Mouse (Mus musculus) midbrain, postnatal 0 days (tissue): ENCODE results near the gene Tmem151a. TPM values are rescaled to one million over a fixed set of nuclear protein-coding genes. Genes with fewer than 3 reads are reported as not detected.

ENCODE experiments used
- ATAC-seq: fragments of 200-750 bp; cut with Nextera tagmentation; 2 replicates; pipeline ENCODE4 v1.8.0; 2017; ENCODE audit warnings: moderate number of reproducible peaks, mild to moderate bottlenecking, moderate TSS enrichment, moderate library complexity; ENCODE audit not compliant: low FRiP score
- DNase-seq: peaks from one replicate; pipeline ENCODE4 v3.0.0-alpha.2; 2015; ENCODE audit warnings: low spot score
- H3K27ac ChIP-seq: fragments of 300-500 bp; sonication (generic); 2 replicates; pipeline ENCODE4 v1.5.1; 2014; ENCODE audit warnings: low read depth, mild to moderate bottlenecking, low read length, mixed read lengths
- H3K27me3 ChIP-seq: fragments of 300-500 bp; sonication (generic); 2 replicates; pipeline ENCODE4 v1.6.1; 2014; ENCODE audit warnings: low read length, control low read depth, mixed read lengths; ENCODE audit not compliant: insufficient read depth
- H3K36me3 ChIP-seq: fragments of 300-500 bp; sonication (generic); 2 replicates; pipeline ENCODE4 v1.6.1; 2014; ENCODE audit warnings: low read length, control low read depth, mixed read lengths; ENCODE audit not compliant: insufficient read depth
- H3K4me1 ChIP-seq: fragments of 300-500 bp; sonication (generic); 2 replicates; pipeline ENCODE4 v1.6.1; 2014; ENCODE audit warnings: mild to moderate bottlenecking, control low read depth, antibody characterized with exemption, low read length, mixed read lengths; ENCODE audit not compliant: insufficient read depth
- H3K4me2 ChIP-seq: fragments of 300-500 bp; sonication (generic); 2 replicates; pipeline ENCODE4 v1.6.1; 2014; ENCODE audit warnings: low read depth, mild to moderate bottlenecking, low read length, mixed read lengths; ENCODE audit not compliant: poor library complexity, severe bottlenecking
- H3K4me3 ChIP-seq: fragments of 300-500 bp; sonication (generic); 2 replicates; pipeline ENCODE4 v1.5.1; 2014; ENCODE audit warnings: low read depth, mild to moderate bottlenecking, low read length, moderate library complexity
- H3K9ac ChIP-seq: fragments of 300-500 bp; sonication (generic); replicated peaks from 2 replicates; pipeline ENCODE4 v1.6.1; 2014; ENCODE audit warnings: mild to moderate bottlenecking, low read length, moderate library complexity, mixed read lengths; ENCODE audit not compliant: poor library complexity, severe bottlenecking
- H3K9me3 ChIP-seq: fragments of 300-500 bp; sonication (generic); 2 replicates; pipeline ENCODE4 v1.6.1; 2016; ENCODE audit warnings: low read length, control low read depth
- CTCF ChIP-seq: IDR thresholded peaks from 2 replicates; pipeline ENCODE4 v1.5.1; 2016; ENCODE audit warnings: antibody characterized with exemption, mild to moderate bottlenecking
- WGBS: fragments of 180-500 bp; shearing (Covaris S2); extraction: QIAGEN DNeasy Blood & Tissue Kit; methylation state at CpG from one replicate; pipeline ENCODE4 v1.1.7; 2014; 5-methylcytosine and 5-hydroxymethylcytosine counted together
- polyA plus RNA-seq: library from polyadenylated mRNA; unstranded; fragments of >200 nt; fragmentation: Nextera tagmentation; extraction: Ambion mirVana; gene quantifications from 2 replicates; pipeline ENCODE4 v1.2.1, GENCODE M21; 2015
- total RNA-seq: library from RNA; depleted of rRNA; stranded (reverse); fragments of >200 nt; gene quantifications from 2 replicates; pipeline ENCODE4 v1.2.3, GENCODE M21; 2014; rRNA removed

The Tmem151a gene
- total and polyA plus RNA-seq, 2 experiments from 2014 or later = 64.0 to 64.2 TPM

DNA sequence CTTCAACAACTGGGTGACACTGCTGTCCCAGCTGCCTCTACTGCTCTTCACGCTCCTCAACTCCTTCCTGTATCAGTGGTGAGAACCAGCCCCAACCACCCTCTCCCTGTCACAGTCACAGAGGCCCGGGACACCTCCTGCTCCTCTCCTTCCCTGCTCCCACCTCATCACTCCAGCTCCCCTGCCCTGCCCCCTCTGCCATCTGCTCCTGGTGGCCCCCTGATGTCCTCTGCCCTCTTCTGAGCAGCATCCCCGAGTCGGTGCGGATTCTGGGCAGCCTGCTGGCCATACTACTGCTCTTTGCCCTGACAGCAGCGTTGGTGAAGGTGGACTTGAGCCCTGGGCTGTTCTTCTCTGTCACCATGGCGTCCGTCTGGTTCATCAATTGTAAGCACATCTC, 59.2 kb downstream of the Tmem151a start:
- WGBS = 90% methylated on average over 8 of the region's 8 CpGs
- DNase-seq (no peak), ATAC-seq (no peak)
- no peak for TF ChIP-seq CTCF
- Histone ChIP-seq H3K9ac (no peak overlapping the region), H3K9me3 (no peaks in the 10 kb centered on the region), H3K27ac (no peak overlapping the region), H3K4me1 (no peaks in the 10 kb centered on the region), H3K36me3 (peaks cover 30% of the 10 kb centered on the region), H3K4me3 (no peak overlapping the region), H3K4me2 (no peak overlapping the region), H3K27me3 (no peaks in the 10 kb centered on the region)

- no peaks in the 10 kb centered on the region for H3K9me3 ChIP-seq
- peak; percentile 95 for DNase-seq
- WGBS = under 1% methylated on average over 61 of the region's 62 CpGs
Measured at GRCm38 (mm10) chr19:5023621-5024479, 61.5 kb downstream of the Tmem151a start, which contains the start of gene Slc29a2. Gene Slc29a2, plus strand, starts transcription at chr19:5023860.

DNA sequence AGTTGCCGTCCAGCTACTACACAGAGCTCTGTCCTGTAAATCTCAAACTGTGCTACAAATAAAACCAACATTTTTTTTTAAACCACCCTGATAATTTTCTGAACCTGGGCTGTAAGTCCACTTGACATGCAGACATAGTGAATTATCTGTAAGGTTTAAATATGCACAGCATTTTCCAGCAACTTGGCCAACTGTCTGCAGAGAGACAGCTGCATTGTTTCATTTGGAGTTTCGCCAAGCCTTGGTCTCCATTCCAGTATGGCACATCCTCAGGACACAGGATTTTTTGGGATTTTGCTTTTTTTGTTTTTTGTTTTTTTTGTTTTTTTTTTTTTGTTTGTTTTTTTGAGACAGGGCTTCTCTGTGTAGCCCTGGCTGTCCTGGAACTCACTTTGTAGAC, 63.9 kb downstream of the Tmem151a start:
- Histone ChIP-seq H3K9ac (no peak overlapping the region), H3K27me3 (no peaks in the 10 kb centered on the region; the same call in 1 of the 2 replicates), H3K4me1 (no peaks in the 10 kb centered on the region), H3K9me3 (no peaks in the 10 kb centered on the region), H3K4me2 (no peak overlapping the region), H3K4me3 (no peak overlapping the region), H3K36me3 (no peaks in the 10 kb centered on the region; the same call in 1 of the 2 replicates), H3K27ac (no peak overlapping the region)
- WGBS = 85% methylated on average over 2 of the region's 2 CpGs
- ATAC-seq (no peak), DNase-seq (peak; percentile 44)
- no peak for TF ChIP-seq CTCF

More at GRCm38 (mm10) chr19:5023621-5024479, 61.5 kb downstream of the Tmem151a start, which contains the start of gene Slc29a2:
- H3K4me3 ChIP-seq = peak within 1 kb of the TSS; percentile 72
- H3K9ac ChIP-seq = peak within 1 kb of the TSS; percentile 85
- H3K4me1 ChIP-seq = no peaks in the 10 kb centered on the region
- no peaks in the 10 kb centered on the region for H3K27me3 ChIP-seq
- H3K36me3 ChIP-seq = peaks cover 12% of the 10 kb centered on the region
- TF ChIP-seq CTCF = no peak
- H3K4me2 ChIP-seq = peak within 1 kb of the TSS; percentile 76
- ATAC-seq = peak; percentile 93
- peak within 1 kb of the TSS; percentile 90 for H3K27ac ChIP-seq

Other genes starting within 250 kb of the Tmem151a start
- 19.9 and 20.0 TPM in 2 replicates for gene Ccs, start 246.2 kb downstream of the Tmem151a start, total RNA-seq
- 40.1 and 42.6 TPM in 2 replicates for gene Ccs, start 246.2 kb downstream of the Tmem151a start, polyA plus RNA-seq
- gene Ccdc87, start 246.2 kb downstream of the Tmem151a start, total RNA-seq = 0.38 and 1.0 TPM in 2 replicates
- 1.1 and 1.2 TPM in 2 replicates for gene Ccdc87, start 246.2 kb downstream of the Tmem151a start, polyA plus RNA-seq
- 117 and 125 TPM in 2 replicates for gene Ctsf, start 230.4 kb downstream of the Tmem151a start, total RNA-seq
- 82.5 and 91.1 TPM in 2 replicates for gene Ctsf, start 230.4 kb downstream of the Tmem151a start, polyA plus RNA-seq
- gene Actn3, start 207.6 kb downstream of the Tmem151a start, total RNA-seq = 4.5 and 5.3 TPM in 2 replicates
- 3.8 and 4.4 TPM in 2 replicates for gene Actn3, start 207.6 kb downstream of the Tmem151a start, polyA plus RNA-seq
- gene Zdhhc24, start 206.9 kb downstream of the Tmem151a start, total RNA-seq = 24.0 and 29.8 TPM in 2 replicates
- 17.2 and 18.1 TPM in 2 replicates for gene Zdhhc24, start 206.9 kb downstream of the Tmem151a start, polyA plus RNA-seq
- 31.8 and 40.6 TPM in 2 replicates for gene Bbs1, start 178.9 kb downstream of the Tmem151a start, total RNA-seq
- 9.0 and 10.2 TPM in 2 replicates for gene Bbs1, start 178.9 kb downstream of the Tmem151a start, polyA plus RNA-seq
- gene Dpp3, start 157.2 kb downstream of the Tmem151a start, total RNA-seq = 84.6 and 94.7 TPM in 2 replicates
- 87.7 and 96.3 TPM in 2 replicates for gene Dpp3, start 157.2 kb downstream of the Tmem151a start, polyA plus RNA-seq
- 10.9 and 24.4 TPM in 2 replicates for gene Peli3, start 142.4 kb downstream of the Tmem151a start, total RNA-seq
- gene Peli3, start 142.4 kb downstream of the Tmem151a start, polyA plus RNA-seq = 8.4 and 8.6 TPM in 2 replicates
- 88.2 and 93.1 TPM in 2 replicates for gene Mrpl11, start 123.4 kb downstream of the Tmem151a start, total RNA-seq
- gene Mrpl11, start 123.4 kb downstream of the Tmem151a start, polyA plus RNA-seq = 141 and 145 TPM in 2 replicates
- gene Npas4, start 95.2 kb downstream of the Tmem151a start, total RNA-seq = 3.4 and 5.9 TPM in 2 replicates
- gene Npas4, start 95.2 kb downstream of the Tmem151a start, polyA plus RNA-seq = 0.36 and 0.43 TPM in 2 replicates
- gene Slc29a2, start 61.7 kb downstream of the Tmem151a start, total RNA-seq = 21.4 and 30.2 TPM in 2 replicates
- 19.1 and 21.1 TPM in 2 replicates for gene Slc29a2, start 61.7 kb downstream of the Tmem151a start, polyA plus RNA-seq
- gene B4gat1, start 46.7 kb downstream of the Tmem151a start, total RNA-seq = 136 and 143 TPM in 2 replicates
- gene B4gat1, start 46.7 kb downstream of the Tmem151a start, polyA plus RNA-seq = 172 and 177 TPM in 2 replicates
- gene AC124502.3, start 46.6 kb downstream of the Tmem151a start, total RNA-seq = 3.8 and 12.5 TPM in 2 replicates
- gene AC124502.3, start 46.6 kb downstream of the Tmem151a start, polyA plus RNA-seq = 2.2 and 3.7 TPM in 2 replicates
- gene Brms1, start 44.2 kb downstream of the Tmem151a start, total RNA-seq = 2.1 TPM in 1 of 2 replicates, not detected in the other
- 14.3 and 15.3 TPM in 2 replicates for gene Brms1, start 44.2 kb downstream of the Tmem151a start, polyA plus RNA-seq
- gene Rin1, start 35.0 kb downstream of the Tmem151a start, total RNA-seq = 4.0 and 4.3 TPM in 2 replicates
- gene Rin1, start 35.0 kb downstream of the Tmem151a start, polyA plus RNA-seq = 0.76 and 0.96 TPM in 2 replicates
- 22.0 and 23.3 TPM in 2 replicates for gene Cd248, start 17.5 kb downstream of the Tmem151a start, total RNA-seq
- 15.7 and 18.3 TPM in 2 replicates for gene Cd248, start 17.5 kb downstream of the Tmem151a start, polyA plus RNA-seq
- 40.4 and 53.9 TPM in 2 replicates for gene Yif1a, start 3.0 kb upstream of the Tmem151a start, total RNA-seq
- 38.8 and 49.9 TPM in 2 replicates for gene Yif1a, start 3.0 kb upstream of the Tmem151a start, polyA plus RNA-seq
- 677 and 753 TPM in 2 replicates for gene Cnih2, start 13.0 kb upstream of the Tmem151a start, total RNA-seq
- 547 and 553 TPM in 2 replicates for gene Cnih2, start 13.0 kb upstream of the Tmem151a start, polyA plus RNA-seq
- 192 and 242 TPM in 2 replicates for gene Rab1b, start 21.5 kb upstream of the Tmem151a start, total RNA-seq
- 204 and 227 TPM in 2 replicates for gene Rab1b, start 21.5 kb upstream of the Tmem151a start, polyA plus RNA-seq
- 187 and 201 TPM in 2 replicates for gene Klc2, start 33.0 kb upstream of the Tmem151a start, total RNA-seq
- gene Klc2, start 33.0 kb upstream of the Tmem151a start, polyA plus RNA-seq = 65.7 and 67.9 TPM in 2 replicates
- 86.4 and 124 TPM in 2 replicates for gene Pacs1, start 187.6 kb upstream of the Tmem151a start, total RNA-seq
- 47.9 and 49.9 TPM in 2 replicates for gene Pacs1, start 187.6 kb upstream of the Tmem151a start, polyA plus RNA-seq
- 270 and 283 TPM in 2 replicates for gene Sf3b2, start 209.9 kb upstream of the Tmem151a start, total RNA-seq
- gene Sf3b2, start 209.9 kb upstream of the Tmem151a start, polyA plus RNA-seq = 312 and 315 TPM in 2 replicates
- 27.4 and 29.2 TPM in 2 replicates for gene Gal3st3, start 212.8 kb upstream of the Tmem151a start, total RNA-seq
- gene Gal3st3, start 212.8 kb upstream of the Tmem151a start, polyA plus RNA-seq = 40.8 and 41.4 TPM in 2 replicates